Mouse (Mus musculus) heart, embryonic 15.5 days (tissue): ENCODE measurements at regions not wholly inside any gene's neighbourhood (a gene's known extent, or its start where the extent isn't known, plus 50 kb on each side); places are given as distances from the start of the nearest gene placed in this dataset.

Source experiments
- ATAC-seq: fragments of 200-750 bp; cut with Nextera tagmentation; replicated peaks from 2 replicates; pipeline ENCODE4 v1.8.0; 2017; ENCODE audit warnings: low read depth, moderate TSS enrichment; ENCODE audit not compliant: insufficient number of reproducible peaks, insufficient read depth, low FRiP score
- H3K27ac ChIP-seq: fragments of 300-500 bp; sonication (generic); 2 replicates; pipeline ENCODE4 v1.5.1; 2015; ENCODE audit warnings: mild to moderate bottlenecking, inconsistent platforms
- H3K27me3 ChIP-seq: fragments of 300-500 bp; sonication (generic); 2 replicates; pipeline ENCODE4 v1.6.1; 2015; ENCODE audit warnings: inconsistent platforms
- H3K36me3 ChIP-seq: fragments of 300-500 bp; sonication (generic); 2 replicates; pipeline ENCODE4 v1.6.1; 2015; ENCODE audit warnings: mild to moderate bottlenecking, inconsistent platforms
- H3K4me1 ChIP-seq: fragments of 300-500 bp; sonication (generic); replicated peaks from 2 replicates; pipeline ENCODE4 v1.6.1; 2015; ENCODE audit warnings: inconsistent platforms
- H3K4me2 ChIP-seq: fragments of 300-500 bp; sonication (generic); 2 replicates; pipeline ENCODE4 v1.6.1; 2015; ENCODE audit warnings: inconsistent platforms, mild to moderate bottlenecking, moderate library complexity
- H3K4me3 ChIP-seq: fragments of 300-500 bp; sonication (generic); 2 replicates; pipeline ENCODE4 v1.5.1; 2015; ENCODE audit warnings: mild to moderate bottlenecking, inconsistent platforms
- H3K9ac ChIP-seq: fragments of 300-500 bp; sonication (generic); 2 replicates; pipeline ENCODE4 v1.6.1; 2015; ENCODE audit warnings: mild to moderate bottlenecking, inconsistent platforms
- H3K9me3 ChIP-seq: fragments of 300-500 bp; sonication (generic); replicated peaks from 2 replicates; pipeline ENCODE4 v1.6.1; 2016; ENCODE audit warnings: inconsistent platforms
- WGBS: fragments of 180-500 bp; shearing (Covaris S2); methylation state at CpG from one replicate; pipeline ENCODE4 v1.1.7; 2015; ENCODE audit warnings: mixed read lengths; 5-methylcytosine and 5-hydroxymethylcytosine counted together

DNA sequence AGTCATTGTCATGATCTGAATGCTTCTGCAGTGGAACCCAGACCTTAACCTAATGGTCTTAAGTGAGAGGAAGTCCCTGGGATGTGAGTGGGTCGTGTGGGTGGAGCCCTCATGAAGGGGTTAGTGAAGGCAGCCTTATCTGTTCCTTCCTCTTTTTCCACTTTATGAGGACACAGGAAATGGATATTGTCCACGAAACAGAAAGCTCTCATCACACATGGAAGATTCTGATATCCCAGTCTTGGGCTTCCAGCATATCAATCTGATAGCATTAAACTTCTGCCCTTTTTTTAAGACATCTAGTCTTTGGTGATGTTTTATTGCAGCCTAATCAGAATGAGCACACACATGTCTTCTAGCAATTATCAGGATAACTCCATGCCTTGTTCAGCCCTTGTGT is 164.0 kb downstream of the Mex3b start:
- Histone ChIP-seq H3K4me2 (no peak overlapping the region), H3K9ac (no peak overlapping the region), H3K4me3 (no peak overlapping the region), H3K4me1 (no peaks in the 10 kb centered on the region), H3K27me3 (no peaks in the 10 kb centered on the region), H3K36me3 (no peaks in the 10 kb centered on the region), H3K27ac (no peak overlapping the region), H3K9me3 (no peaks in the 10 kb centered on the region)
- no peak for ATAC-seq
- WGBS = 57% methylated on average over 2 of the region's 2 CpGs

DNA sequence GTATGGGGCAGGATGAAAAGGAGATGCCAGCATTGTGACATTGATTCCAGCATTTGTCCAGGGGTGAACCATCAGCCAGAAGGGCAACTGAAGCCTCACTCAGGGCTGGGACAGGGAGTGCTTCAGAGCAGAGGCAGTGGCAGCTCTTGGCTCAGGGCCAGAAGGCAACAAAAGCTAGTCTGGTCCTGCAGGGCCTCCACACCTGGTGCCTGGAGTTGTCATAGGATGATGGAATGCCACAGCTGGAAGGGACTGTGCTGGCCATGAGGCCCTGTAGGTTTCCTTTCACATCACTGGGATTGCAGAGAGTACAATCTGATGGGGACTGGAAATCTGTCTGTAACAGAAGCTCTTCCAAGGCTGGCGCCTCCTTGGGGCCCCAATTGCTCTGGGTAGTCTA is 164.9 kb downstream of the Mex3b start:
- 90% methylated on average over 1 of the region's 1 CpGs for WGBS

DNA sequence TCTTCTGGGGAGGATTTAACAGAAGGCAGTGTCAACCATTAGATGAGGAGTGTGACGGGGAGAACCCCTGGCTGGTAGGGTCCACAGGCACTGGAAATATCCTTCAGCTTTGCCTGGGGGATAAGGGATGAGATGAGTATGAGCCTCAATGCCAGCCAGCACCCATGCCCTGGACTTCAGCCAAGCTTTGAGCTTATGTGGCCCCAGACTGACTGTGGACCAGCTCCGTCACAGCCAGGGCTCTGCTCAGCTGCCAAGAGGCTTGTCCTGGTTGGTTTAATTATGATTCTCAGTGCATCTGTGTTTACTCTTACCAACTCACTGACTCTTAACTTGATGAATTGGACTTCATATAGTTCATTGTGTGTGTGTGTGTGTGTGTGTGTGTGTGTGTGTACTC is 165.8 kb downstream of the Mex3b start:
- H3K27ac ChIP-seq = no peak overlapping the region
- 59% methylated on average over 2 of the region's 2 CpGs for WGBS
- ATAC-seq = no peak

More for the DNA sequence above, 164.9 kb downstream of the Mex3b start:
- H3K36me3 ChIP-seq = no peaks in the 10 kb centered on the region
- no peaks in the 10 kb centered on the region for H3K27me3 ChIP-seq
- no peaks in the 10 kb centered on the region for H3K9me3 ChIP-seq
- no peak overlapping the region for H3K4me3 ChIP-seq
- no peak for ATAC-seq
- no peaks in the 10 kb centered on the region for H3K4me1 ChIP-seq
- no peak overlapping the region for H3K27ac ChIP-seq
- H3K4me2 ChIP-seq = no peak overlapping the region
- H3K9ac ChIP-seq = no peak overlapping the region

DNA sequence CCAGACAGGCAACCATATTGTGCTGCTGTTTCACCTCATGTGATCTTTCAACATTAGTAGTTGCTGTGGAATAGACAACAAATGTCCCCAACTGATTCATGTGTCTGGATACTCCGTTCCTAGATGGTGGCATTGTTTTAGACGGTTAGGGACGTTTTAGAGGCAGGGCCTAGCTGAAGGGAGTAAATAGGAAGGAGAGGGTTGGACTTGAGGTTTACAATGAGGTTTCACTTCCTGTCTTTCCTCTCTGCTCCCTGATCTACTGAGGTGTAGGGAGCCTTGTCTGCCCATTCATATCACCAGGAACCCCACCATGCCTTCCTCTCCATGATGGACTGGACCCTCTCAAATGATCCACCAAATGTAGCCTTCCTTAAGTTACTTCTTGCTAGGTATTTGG is 168.1 kb downstream of the Mex3b start:
- Histone ChIP-seq H3K4me1 (no peaks in the 10 kb centered on the region), H3K4me2 (no peak overlapping the region), H3K27ac (no peak overlapping the region), H3K36me3 (no peaks in the 10 kb centered on the region), H3K9me3 (no peaks in the 10 kb centered on the region), H3K4me3 (no peak overlapping the region), H3K9ac (no peak overlapping the region), H3K27me3 (no peaks in the 10 kb centered on the region; the same call in 1 of the 2 replicates)
- ATAC-seq = no peak
- WGBS = 75% methylated on average over 3 of the region's 3 CpGs

More for the DNA sequence above, 165.8 kb downstream of the Mex3b start:
- Histone ChIP-seq H3K9ac (no peak overlapping the region), H3K4me3 (no peak overlapping the region), H3K36me3 (no peaks in the 10 kb centered on the region), H3K4me1 (no peaks in the 10 kb centered on the region), H3K27me3 (no peaks in the 10 kb centered on the region), H3K9me3 (no peaks in the 10 kb centered on the region), H3K4me2 (no peak overlapping the region)

DNA sequence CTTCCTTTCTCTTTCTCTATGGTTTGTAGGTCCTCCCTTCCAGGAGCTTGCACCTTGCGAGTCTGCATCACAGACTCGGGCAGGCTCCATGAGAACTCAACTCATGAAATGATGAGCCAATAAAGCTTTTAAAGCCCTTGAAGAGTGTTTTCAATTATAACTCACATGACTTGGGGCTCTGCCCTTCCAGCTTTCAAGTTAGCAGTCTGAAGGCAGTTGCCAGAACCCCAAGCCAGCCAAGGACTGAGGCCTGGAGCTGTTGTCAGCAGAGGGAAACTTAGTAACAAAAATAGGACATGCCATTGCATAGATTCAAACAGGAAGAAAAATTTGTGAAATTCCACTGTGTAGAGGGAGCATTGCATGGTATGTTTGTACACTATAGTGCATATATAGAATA is 169.3 kb downstream of the Mex3b start:
- H3K27me3 ChIP-seq = no peaks in the 10 kb centered on the region; the same call in 1 of the 2 replicates
- no peak overlapping the region for H3K4me3 ChIP-seq
- no peaks in the 10 kb centered on the region for H3K9me3 ChIP-seq
- WGBS = 65% methylated on average over 2 of the region's 2 CpGs
- H3K36me3 ChIP-seq = no peaks in the 10 kb centered on the region
- H3K4me1 ChIP-seq = no peaks in the 10 kb centered on the region
- 0 out of 2 replicates have a peak, but pooled peaks have one; percentile 7 for ATAC-seq
- H3K27ac ChIP-seq = no peak overlapping the region
- no peak overlapping the region for H3K9ac ChIP-seq
- no peak overlapping the region for H3K4me2 ChIP-seq

DNA sequence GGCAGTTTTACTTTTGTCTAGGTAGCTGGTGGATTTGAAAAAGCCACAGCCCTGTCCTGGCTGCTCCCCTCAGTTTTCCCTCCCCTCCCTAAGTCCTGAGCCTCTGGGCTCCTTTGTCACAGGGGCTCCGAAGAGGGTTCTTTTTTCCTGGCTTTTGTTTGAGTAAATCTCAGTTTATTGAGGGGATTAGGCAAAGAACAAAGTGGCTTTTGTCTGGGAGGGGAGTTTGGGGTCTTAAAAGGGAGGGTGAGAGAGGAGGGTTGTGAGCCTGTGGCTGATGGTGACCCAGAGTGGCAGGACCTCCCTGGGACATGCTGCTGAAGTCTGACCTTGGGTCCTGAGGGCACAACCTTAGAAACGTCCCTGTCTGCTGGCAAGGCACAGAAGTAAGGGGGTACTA is 170.0 kb downstream of the Mex3b start:
- 29% methylated on average over 2 of the region's 2 CpGs for WGBS
- no peak for ATAC-seq
- Histone ChIP-seq H3K36me3 (no peaks in the 10 kb centered on the region), H3K4me3 (no peak overlapping the region), H3K27ac (no peak overlapping the region), H3K9ac (no peak overlapping the region), H3K4me1 (no peaks in the 10 kb centered on the region), H3K27me3 (no peaks in the 10 kb centered on the region; the same call in 1 of the 2 replicates), H3K9me3 (no peaks in the 10 kb centered on the region), H3K4me2 (no peak overlapping the region)

- H3K9me3 ChIP-seq = no peaks in the 10 kb centered on the region
Measured at GRCm38 (mm10) chr7:83037714-83038113, 170.6 kb downstream of the Mex3b start.

DNA sequence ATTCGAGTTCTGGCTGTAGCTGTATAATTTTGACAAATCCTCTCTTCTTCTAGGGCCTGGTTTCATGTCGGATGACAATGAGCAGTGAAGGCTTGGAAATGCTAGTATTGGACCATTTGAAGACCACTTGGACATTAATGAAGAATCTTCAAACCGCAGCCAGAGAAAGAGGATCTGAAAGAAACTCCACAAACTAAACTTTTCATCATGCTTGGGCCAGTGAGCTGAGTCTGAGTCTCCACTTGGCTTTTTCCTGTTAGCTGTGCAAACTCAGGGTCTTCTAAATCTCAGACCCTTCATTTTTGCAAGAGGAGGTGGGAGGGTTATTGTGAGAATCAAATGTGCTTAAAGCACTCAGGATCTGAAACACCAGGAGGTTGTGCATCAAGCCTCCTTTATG is 176.6 kb downstream of the Mex3b start:
- 81% methylated on average over 3 of the region's 3 CpGs for WGBS
- H3K27ac ChIP-seq = no peak overlapping the region
- no peaks in the 10 kb centered on the region for H3K9me3 ChIP-seq
- no peaks in the 10 kb centered on the region for H3K4me1 ChIP-seq
- no peak overlapping the region for H3K9ac ChIP-seq
- no peaks in the 10 kb centered on the region; the same call in 1 of the 2 replicates for H3K27me3 ChIP-seq
- H3K4me2 ChIP-seq = no peak overlapping the region
- no peak for ATAC-seq
- no peak overlapping the region for H3K4me3 ChIP-seq
- H3K36me3 ChIP-seq = no peaks in the 10 kb centered on the region

More at GRCm38 (mm10) chr7:83037714-83038113, 170.6 kb downstream of the Mex3b start:
- no peak for ATAC-seq
- 83% methylated on average over 2 of the region's 2 CpGs for WGBS
- Histone ChIP-seq H3K36me3 (no peaks in the 10 kb centered on the region), H3K27ac (no peak overlapping the region), H3K9ac (no peak overlapping the region), H3K4me2 (no peak overlapping the region), H3K4me3 (no peak overlapping the region), H3K27me3 (no peaks in the 10 kb centered on the region; the same call in 1 of the 2 replicates), H3K4me1 (no peaks in the 10 kb centered on the region)

GRCm38 (mm10) chr7:83045266-83045665 is 178.1 kb downstream of the Mex3b start:
- H3K27me3 ChIP-seq = no peaks in the 10 kb centered on the region
- WGBS = 82% methylated on average over 3 of the region's 3 CpGs
- H3K36me3 ChIP-seq = no peaks in the 10 kb centered on the region

DNA sequence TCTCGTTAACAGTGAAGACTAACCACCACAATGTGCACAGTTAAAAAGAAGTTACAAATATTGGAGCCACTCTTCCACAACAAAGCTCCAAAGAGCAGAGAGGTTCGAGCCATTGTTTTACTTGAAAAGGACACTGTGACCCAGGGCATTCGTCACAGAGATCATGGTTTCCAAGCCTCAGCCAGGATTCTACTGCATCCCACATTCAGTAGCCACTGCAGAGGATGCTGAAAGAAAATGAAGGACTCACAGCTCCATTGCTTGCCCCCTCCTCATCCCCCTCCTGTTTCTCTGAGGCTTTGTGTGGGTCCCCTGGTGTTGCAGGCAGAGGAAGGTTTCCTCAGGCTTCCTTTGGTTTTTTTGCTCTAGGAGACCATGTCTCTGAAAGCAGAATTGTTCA is 182.9 kb downstream of the Mex3b start:
- WGBS = 66% methylated on average over 3 of the region's 3 CpGs
- Histone ChIP-seq H3K36me3 (no peaks in the 10 kb centered on the region), H3K4me2 (no peak overlapping the region), H3K27me3 (no peaks in the 10 kb centered on the region), H3K4me1 (no peaks in the 10 kb centered on the region), H3K27ac (no peak overlapping the region), H3K9ac (no peak overlapping the region), H3K4me3 (no peak overlapping the region), H3K9me3 (no peaks in the 10 kb centered on the region)
- no peak for ATAC-seq

More at GRCm38 (mm10) chr7:83045266-83045665, 178.1 kb downstream of the Mex3b start:
- Histone ChIP-seq H3K4me1 (no peaks in the 10 kb centered on the region), H3K4me3 (no peak overlapping the region), H3K9me3 (no peaks in the 10 kb centered on the region), H3K4me2 (no peak overlapping the region), H3K9ac (no peak overlapping the region), H3K27ac (no peak overlapping the region)
- ATAC-seq = no peak

DNA sequence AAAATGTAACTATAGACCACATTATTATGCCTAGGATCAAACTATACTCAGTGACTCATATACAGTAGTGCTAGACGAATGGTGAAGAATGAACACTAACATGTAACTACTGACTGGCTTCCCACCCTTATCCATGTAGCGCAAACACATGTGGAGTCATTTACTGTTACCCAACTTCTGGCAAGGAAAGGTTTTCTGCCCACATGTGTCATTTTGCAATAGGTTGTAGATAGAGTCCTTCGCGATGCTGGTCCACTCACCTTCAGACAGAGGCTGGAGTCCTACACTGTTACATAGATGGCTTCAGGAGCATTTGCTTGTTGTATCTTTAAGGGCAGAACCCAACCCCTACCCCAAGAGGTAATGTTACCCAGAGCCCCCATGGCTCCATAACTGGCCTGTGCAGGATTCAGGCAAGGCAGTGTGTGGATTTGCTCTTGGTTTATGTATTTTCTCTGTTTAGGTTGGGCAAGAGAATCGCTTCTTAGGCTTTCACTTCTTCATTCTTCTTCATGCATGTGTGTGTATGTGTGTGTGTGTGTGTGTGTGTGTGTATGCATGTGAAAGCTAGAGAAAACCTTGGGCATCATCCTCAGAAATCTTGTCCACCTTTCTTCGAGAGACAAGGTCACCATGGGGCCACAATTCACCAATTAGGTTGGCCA is 183.8 kb downstream of the Mex3b start:
- Histone ChIP-seq H3K4me2 (no peak overlapping the region), H3K27ac (no peak overlapping the region), H3K9ac (no peak overlapping the region), H3K9me3 (no peaks in the 10 kb centered on the region), H3K27me3 (no peaks in the 10 kb centered on the region), H3K4me3 (no peak overlapping the region), H3K4me1 (peaks cover under 1% of the 10 kb centered on the region), H3K36me3 (no peaks in the 10 kb centered on the region)
- 88% methylated on average over 6 of the region's 6 CpGs for WGBS
- no peak for ATAC-seq
